Mouse (Mus musculus) cortical plate, adult 2 months (tissue): ENCODE measurements around the gene Mgat5. TPM values are rescaled to one million over a fixed set of nuclear protein-coding genes. Genes with fewer than 3 reads are reported as not detected.

Source experiments
- H3K27ac ChIP-seq: fragments of 200-500 bp; 2 replicates; pipeline ENCODE4 v1.5.1; 2012; ENCODE audit warnings: low read length, control low read depth, inconsistent platforms; ENCODE audit not compliant: insufficient read depth
- H3K4me1 ChIP-seq: fragments of 200-500 bp; 2 replicates; pipeline ENCODE4 v1.6.1; 2011; ENCODE audit warnings: low read length; ENCODE audit not compliant: control insufficient read depth, insufficient read depth
- H3K4me3 ChIP-seq: fragments of 200-500 bp; 2 replicates; pipeline ENCODE4 v1.5.1; 2011; ENCODE audit warnings: mild to moderate bottlenecking, low read length, control low read depth; ENCODE audit not compliant: insufficient read depth
- CTCF ChIP-seq: fragments of 200-500 bp; IDR thresholded peaks from 2 replicates; pipeline ENCODE4 v1.5.1; 2011; ENCODE audit warnings: mild to moderate bottlenecking, control low read depth, low read length; ENCODE audit not compliant: insufficient read depth; ENCODE audit errors: extremely low read depth
- POLR2A ChIP-seq: fragments of 200-500 bp; IDR thresholded peaks from 2 replicates; pipeline ENCODE4 v1.6.1; 2011; ENCODE audit warnings: mild to moderate bottlenecking, low read length, control low read depth; ENCODE audit not compliant: insufficient read depth; ENCODE audit errors: extremely low read depth
- polyA plus RNA-seq: library from polyadenylated mRNA; depleted of rRNA; stranded (reverse); fragments of >200 nt; gene quantifications from 2 replicates; pipeline ENCODE4 v1.2.3, GENCODE M21; 2012

The Mgat5 gene
- polyA plus RNA-seq, 1 experiment, result 32.9 TPM

DNA sequence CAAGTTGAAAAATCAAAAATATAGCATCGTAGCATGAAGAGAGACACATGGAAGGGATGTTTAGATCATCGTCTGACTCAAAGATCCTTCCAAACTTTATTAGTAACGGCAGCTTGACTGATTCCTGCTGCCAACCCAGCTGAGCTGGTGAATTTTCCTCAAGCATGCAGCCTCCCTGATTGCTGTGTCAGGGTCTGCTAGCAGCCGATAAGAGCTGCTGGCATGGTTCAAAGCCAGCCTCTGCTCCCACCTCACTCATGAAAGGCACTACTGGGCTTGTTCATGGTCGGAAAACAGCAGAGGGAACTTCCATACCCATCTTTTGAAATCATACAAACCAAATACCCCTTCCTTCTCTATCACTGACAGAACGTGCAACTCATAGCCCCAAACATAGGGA, 12.4 kb upstream of the Mgat5 start:
- H3K27ac ChIP-seq, result no peak overlapping the region
- no peak overlapping the region for H3K4me3 ChIP-seq
- TF ChIP-seq CTCF (no peak), POLR2A (no peak)
- no peaks in the 10 kb centered on the region for H3K4me1 ChIP-seq

DNA sequence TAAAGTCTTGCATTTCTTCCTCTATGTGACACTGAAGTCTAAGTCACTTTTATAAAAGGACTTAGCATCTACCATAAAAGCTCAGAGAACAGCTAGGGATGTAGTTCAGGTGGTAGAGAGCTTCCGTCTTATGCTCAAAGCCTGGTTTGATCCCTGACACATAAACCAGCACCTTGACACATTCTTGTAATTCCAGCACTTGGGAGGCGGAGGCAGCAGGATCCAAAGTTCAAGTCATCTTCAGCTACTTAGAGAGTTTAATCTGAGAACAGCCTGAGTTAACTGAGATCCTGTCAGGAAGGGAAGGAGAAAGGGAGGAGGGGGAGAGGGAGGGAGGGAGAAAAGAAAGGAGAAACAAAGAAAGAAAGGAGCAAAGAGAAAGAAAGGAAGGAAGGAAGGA, 5.6 kb upstream of the Mgat5 start:
- no peak for TF ChIP-seq POLR2A
- no peak for TF ChIP-seq CTCF
- H3K27ac ChIP-seq, result no peak overlapping the region

DNA sequence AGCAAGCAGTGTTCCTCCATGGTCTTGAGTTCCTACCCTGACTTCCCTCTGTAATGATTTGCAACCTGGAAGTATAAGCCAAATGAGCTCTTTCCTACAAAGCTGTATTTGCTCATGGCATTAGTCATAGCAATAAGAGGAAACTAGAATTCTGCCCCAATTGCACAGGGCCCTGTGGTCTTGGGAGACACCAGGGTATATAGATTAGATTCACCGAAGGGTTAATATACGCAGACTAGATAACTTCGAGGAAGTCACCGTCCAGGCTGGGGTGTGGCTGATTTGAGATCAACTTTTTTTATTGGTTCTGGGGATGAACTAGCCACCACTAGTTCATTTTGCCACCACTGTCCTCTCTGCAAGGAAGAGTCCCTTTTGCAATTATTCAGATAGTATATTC, 2.5 kb upstream of the Mgat5 start:
- Histone ChIP-seq H3K27ac (no peak overlapping the region), H3K4me3 (no peak overlapping the region), H3K4me1 (peaks cover 2% of the 10 kb centered on the region; the same call in 1 of the 2 replicates)
- TF ChIP-seq POLR2A (no peak), CTCF (no peak)

More for the DNA sequence above, 5.6 kb upstream of the Mgat5 start:
- Histone ChIP-seq H3K4me3 (no peak overlapping the region), H3K4me1 (no peaks in the 10 kb centered on the region)

DNA sequence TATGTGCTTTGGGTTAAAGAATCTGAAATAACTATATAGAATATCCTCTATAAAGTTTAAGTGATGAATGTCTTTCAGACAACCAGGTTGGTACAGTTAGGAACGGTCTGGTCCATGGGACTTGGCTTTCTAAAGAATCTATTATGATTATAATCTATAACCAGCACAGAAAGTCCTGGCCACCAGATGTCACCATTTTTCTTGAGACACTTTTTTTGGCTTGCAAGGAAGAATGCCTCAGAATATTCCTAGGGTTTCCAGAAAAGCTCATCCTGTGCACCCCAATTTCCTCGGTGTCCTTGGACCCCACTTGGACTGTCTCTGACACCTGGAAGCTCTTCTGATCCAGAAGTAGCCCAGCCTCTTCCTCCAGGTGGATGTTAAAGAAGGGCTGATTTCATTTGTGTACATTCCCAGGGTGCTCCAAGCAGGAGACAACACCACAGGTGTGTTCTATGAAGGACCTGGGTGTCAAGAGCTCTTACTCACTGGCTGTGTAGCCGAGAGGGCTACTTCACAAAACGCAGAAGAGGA, 1.5 kb upstream of the Mgat5 start:
- Histone ChIP-seq H3K27ac (no peak overlapping the region), H3K4me3 (no peak overlapping the region), H3K4me1 (peaks cover 9% of the 10 kb centered on the region)
- TF ChIP-seq CTCF (peak; percentile 22; the same call in 1 of the 2 replicates), POLR2A (no peak)

DNA sequence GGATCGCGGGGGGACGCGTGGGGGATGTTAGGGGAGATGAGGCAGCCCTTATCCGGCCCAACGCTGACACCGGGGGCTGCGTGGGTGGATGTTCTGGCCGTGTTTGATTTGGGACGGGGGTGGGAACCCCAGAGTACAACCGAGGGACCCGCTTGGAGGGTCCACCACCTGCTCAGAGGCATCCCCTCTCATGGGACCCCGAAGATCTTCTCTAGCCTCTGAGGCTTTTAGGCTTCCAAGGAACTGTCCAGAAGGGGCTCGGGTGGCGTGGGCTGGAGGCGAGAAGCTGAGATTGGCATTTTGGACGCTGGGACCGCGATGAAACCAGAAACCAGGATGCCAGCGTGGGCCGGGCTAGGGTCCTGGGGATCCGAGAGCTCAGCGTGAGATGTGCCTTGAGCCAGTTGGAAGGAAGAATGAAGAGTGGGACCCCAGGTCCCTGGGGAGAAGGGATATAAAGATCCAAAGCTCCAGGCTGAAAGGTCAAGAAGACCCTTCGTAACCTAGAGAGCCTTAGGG, 745 bp downstream of the Mgat5 start:
- peak overlapping the region; percentile 70 for H3K4me3 ChIP-seq
- H3K27ac ChIP-seq, result peak overlapping the region; percentile 92
- peaks cover 12% of the 10 kb centered on the region for H3K4me1 ChIP-seq
- TF ChIP-seq CTCF (no peak), POLR2A (no peak)

DNA sequence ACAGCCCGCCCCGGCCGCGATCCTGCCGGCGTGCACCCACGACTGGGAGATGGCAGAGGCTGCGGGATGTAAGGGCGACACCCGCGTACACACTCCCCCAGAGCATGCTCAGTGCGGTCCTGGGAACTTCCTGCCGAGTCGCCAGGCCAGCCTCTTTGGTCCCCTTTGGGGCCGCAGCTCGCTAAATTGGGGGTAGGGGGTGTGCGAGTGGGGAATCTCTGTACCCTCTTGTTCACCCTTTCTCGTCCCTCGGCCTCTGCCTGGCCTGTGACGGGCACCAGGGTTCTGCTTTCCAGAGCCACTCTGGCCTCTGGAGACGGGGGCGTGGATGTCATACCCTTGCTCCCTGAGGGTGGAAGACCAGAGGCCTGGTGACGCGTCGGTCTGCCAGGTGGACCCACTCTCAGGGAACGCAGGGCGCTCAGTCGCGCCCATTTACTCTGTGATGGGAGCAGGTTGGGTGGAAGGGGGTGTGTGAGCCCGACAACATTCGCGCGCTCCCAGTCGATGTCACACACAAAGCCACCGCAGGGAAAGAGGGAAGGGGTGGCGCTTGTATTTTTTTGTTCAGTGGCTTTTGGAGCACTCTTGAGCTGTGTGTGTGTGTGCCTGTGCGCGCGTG, 1.3 kb downstream of the Mgat5 start:
- TF ChIP-seq POLR2A, result peak; percentile 25; the same call in 1 of the 2 replicates
- no peak for TF ChIP-seq CTCF
- peaks cover 12% of the 10 kb centered on the region for H3K4me1 ChIP-seq
- H3K27ac ChIP-seq, result peak overlapping the region; percentile 92; the same call in 1 of the 2 replicates
- H3K4me3 ChIP-seq, result peak overlapping the region; percentile 70

DNA sequence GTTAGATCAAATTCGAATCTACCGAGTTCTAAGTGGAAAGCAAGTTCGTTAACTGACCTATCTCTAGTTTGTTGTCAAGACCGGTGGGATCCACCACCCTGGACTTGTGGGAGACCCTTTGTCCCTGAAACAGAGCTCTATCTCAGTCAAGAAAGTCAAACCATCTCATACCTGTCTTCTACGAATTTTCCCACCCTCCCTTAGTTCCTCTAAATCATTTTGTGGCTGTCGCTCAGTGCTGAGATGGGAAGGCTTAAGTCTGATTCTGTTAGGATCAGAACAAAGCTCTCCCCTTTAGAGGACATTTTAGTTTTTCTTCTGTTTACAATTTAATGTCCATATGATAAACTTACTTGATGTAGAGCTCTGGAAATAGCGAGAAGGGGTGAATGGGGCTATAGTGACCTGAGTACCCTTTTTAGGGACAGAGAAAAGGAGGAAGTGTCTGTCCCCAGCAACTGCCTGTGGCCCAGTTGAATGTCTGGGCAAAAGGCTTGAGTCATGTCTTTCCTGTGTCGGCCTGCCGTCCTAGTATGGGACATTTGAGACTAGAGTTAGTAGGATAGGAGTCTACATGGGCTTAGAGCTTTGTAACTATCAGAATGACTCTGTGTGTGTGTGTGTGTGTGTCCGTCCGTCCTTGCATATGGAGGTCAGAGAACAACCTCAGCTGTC, 2.2 kb downstream of the Mgat5 start:
- H3K4me1 ChIP-seq, result peaks cover 12% of the 10 kb centered on the region
- TF ChIP-seq POLR2A (no peak), CTCF (no peak)
- H3K27ac ChIP-seq, result 0 out of 2 replicates have a peak overlapping the region, but pooled peaks have one; percentile 21
- H3K4me3 ChIP-seq, result peak overlapping the region; percentile 70

DNA sequence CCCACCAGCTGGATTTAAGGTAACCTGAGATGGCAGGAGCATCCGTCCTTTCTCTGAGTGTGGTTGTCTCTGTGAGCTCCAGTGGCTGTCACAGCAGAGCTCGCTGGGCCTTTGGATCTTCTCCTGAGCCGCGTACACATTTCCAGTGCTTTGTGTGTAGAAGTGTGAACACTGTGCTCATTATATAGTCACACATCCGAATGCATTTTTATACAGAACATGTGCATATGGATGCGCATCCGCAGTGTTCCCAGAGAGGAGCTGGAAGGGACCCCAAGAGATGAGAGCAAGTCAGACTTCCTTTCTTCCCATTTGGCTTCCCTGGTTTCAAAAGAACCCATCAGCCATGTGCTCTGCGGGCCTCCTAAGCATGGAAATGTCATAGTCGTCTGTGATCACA, 3.4 kb downstream of the Mgat5 start:
- Histone ChIP-seq H3K4me1 (peaks cover 15% of the 10 kb centered on the region), H3K27ac (no peak overlapping the region), H3K4me3 (no peak overlapping the region)
- TF ChIP-seq POLR2A (no peak), CTCF (no peak)

DNA sequence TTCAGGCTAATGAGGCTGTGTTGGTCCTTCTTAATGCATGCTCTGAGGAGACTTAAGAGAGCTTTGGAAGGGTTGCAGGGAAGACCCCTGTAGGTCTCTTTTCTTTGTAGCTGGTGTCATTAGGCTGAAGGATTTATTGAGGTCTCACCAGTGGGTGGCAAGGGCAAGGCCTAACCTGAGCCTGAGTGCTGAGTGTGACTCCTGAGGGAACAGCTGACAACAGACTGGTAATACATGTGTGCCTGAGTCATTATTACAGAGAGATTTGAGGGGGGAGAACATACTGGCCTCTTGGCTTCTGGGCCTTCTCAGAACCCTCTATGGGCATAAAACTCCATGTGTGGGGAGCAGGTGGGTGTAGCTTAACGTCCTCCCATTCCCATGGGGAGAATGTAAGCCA, 8.0 kb downstream of the Mgat5 start:
- TF ChIP-seq CTCF (no peak), POLR2A (no peak)
- Histone ChIP-seq H3K4me1 (peaks cover 8% of the 10 kb centered on the region), H3K27ac (no peak overlapping the region), H3K4me3 (no peak overlapping the region)

DNA sequence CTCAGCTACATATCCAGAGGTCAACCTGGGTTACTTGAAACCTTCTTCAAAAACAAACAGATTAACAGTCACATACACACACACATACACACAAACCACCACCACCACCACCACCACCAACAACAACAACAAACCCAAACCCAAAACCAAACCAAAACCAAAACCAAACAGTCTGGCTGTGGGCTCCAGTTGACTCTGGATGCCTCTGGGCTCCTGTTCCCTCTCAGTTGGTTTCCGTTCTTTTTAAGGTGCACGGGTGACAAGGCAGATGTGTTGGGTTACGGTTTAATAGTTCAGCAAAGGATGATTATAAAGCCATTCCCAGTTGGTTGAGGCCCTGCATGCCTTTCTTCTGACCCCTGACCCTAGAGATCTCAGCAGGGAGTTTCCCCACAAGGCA, 8.6 kb downstream of the Mgat5 start:
- no peak overlapping the region for H3K4me3 ChIP-seq
- H3K4me1 ChIP-seq, result peaks cover 5% of the 10 kb centered on the region
- TF ChIP-seq POLR2A (no peak), CTCF (no peak)

More for the DNA sequence above, 8.6 kb downstream of the Mgat5 start:
- H3K27ac ChIP-seq, result no peak overlapping the region
